Mouse (Mus musculus): ENCODE results near the gene Neurl4. TPM values are rescaled to one million over a fixed set of nuclear protein-coding genes. Genes with fewer than 3 reads are reported as not detected.
"Not testable (repeated sequence)": the region's sequence is repeated elsewhere in the genome, so short reads cannot be mapped to it uniquely, and the experiment has no call there.

The Neurl4 gene
- total RNA-seq, 2 experiments from 2014 or later: 42.5 to 47.5 TPM

DNA sequence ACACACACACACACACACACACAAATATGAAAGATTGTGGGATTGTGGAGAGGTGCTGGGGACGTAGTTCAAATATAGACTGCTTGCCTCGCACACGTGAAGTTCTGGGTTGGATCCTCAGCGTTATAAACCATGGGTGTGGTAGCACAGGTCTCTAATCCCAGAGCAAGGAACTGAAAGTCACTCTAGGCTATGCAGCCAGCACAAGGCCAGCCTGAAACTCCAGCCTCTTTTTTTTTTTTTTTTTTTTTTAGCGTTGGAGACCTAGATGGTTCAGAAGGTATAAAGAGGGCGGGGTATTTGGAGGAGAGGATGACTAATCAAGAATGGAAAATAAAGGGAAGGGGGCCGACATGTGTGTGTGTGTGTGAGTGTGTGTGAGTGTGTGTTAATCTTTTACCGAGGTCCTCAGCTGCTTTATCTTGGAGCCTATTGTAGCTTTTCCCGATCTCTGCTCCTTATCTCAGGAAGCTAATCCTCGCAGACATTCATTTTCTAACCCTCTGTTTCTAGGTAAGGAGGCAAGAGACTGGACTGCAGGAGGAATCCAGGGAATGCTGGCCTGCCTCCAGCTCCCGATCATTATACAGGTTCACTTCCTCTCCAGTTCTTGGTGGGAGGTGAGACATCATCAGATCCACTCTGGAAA lies 52.5 kb downstream of the Neurl4 start:
- DNase-seq: no peak

DNA sequence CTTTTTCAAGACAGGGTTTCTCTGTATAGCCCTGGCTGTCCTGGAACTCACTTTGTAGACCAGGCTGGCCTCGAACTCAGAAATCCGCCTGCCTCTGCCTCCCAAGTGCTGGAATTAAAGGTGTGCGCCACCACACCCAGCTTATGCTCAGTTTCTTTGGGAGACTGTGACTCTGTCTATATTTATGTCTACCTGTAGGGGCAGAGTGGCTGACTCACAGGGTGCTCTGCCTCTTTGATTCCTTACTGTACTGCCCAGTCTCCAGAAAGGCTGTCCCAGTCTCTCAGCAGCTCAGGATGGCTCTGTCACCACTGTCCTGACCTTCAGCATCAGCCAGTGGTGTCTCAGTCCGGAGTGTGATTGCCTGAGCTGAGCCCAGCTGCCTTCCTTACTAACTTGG lies 54.7 kb downstream of the Neurl4 start:
- DNase-seq: not testable (repeated sequence)

DNA sequence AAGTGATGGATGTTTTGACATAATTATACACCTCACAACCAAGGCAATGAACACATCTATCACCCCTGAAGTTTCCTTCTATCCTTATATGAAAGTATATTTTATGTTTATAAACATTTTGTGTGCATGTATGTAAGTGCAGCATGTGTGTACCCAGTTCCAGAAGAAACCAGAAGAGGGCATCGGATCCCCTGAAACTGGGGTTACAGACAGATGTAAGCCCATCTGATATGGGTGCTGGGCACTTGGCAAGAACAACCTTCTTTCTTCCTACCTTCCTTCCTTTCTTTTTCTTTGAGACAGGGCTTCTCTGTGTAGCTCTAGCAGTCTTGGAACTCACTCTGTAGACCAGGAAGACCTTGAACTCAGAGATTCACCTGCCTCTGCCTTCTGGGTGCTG lies 55.3 kb downstream of the Neurl4 start:
- DNase-seq: no peak

DNA sequence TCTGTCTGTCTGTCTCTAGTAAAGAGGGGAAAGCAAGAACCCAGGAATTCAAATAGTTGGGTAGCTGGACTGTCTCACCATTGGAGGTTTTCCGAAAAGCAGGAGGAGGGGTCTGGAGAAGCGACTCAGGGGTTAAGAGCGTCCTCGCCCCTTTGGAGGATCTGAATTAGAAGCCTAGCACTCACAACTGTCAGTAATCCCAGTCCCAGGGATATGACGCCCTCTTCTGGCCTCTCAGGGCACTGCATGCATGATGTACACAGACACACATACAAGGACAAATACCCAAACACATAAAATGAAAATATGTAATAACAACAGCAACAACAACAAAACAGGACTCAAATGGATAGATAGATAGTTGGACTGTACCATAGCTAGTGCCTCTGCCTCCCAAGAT lies 59.7 kb downstream of the Neurl4 start:
- DNase-seq: no peak

DNA sequence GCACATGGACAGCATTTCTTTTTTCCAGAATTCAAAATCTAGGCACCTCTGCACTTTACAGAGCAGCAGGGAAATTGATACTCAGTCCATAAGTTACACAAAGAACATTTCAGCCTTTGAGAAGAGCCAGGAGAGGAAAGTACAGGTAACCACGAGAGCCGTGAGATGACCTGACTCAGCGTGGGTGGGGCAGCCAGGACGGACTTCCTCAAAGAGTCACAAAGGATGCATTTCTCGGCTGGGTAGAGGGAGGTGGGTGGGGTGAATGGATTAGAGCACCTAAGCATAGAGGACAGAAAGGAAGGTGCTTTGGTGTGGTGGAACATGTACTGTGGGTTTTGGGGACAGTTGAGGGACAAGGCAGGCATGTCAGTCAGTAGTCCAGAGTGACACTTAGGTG lies 61.0 kb downstream of the Neurl4 start:
- no peak for DNase-seq

Small RNA genes within 50 kb of the gene (microRNA-seq; reads per million reads assigned to microRNA genes)
- not detected for gene Mir6924

Other genes with a start within 250 kb of the Neurl4 start
- gene Sox15, start 245.8 kb upstream of the Neurl4 start, total RNA-seq (2021): not detected
- 100 to 1,000 TPM in 1 of 2 experiments, 10 to 100 TPM in 1; 91.4 to 126 TPM for gene Mpdu1, start 238.4 kb upstream of the Neurl4 start, total RNA-seq (2021)
- gene Cd68, start 234.9 kb upstream of the Neurl4 start, total RNA-seq (2021): 10 to 100 TPM; 20.1 to 28.6 TPM
- gene Eif4a1, start 228.6 kb upstream of the Neurl4 start, total RNA-seq (2021): 100 to 1,000 TPM; 678 to 712 TPM
- 10 to 100 TPM; 70.6 to 80.4 TPM for gene Senp3, start 219.0 kb upstream of the Neurl4 start, total RNA-seq (2021)
- gene Tnfsf13, start 215.3 kb upstream of the Neurl4 start, total RNA-seq (2021): 1 to 10 TPM; 1.7 to 2.5 TPM
- gene Tnfsf12, start 205.2 kb upstream of the Neurl4 start, total RNA-seq (2021): 10 to 100 TPM; 21.5 to 22.9 TPM
- 1 to 10 TPM; 4.0 to 4.9 TPM for gene Tnfsfm13, start 205.0 kb upstream of the Neurl4 start, total RNA-seq (2021)
- gene Polr2a, start 142.4 kb upstream of the Neurl4 start, total RNA-seq (2021): 10 to 100 TPM; 86.4 to 90.3 TPM
- gene Slc35g3, start 139.1 kb upstream of the Neurl4 start, total RNA-seq (2021): not detected
- 10 to 100 TPM; 57.7 to 63.8 TPM for gene Zbtb4, start 135.2 kb upstream of the Neurl4 start, total RNA-seq (2021)
- gene Chrnb1, start 105.1 kb upstream of the Neurl4 start, total RNA-seq (2021): 1 to 10 TPM; 1.1 to 1.8 TPM
- gene Fgf11, start 99.2 kb upstream of the Neurl4 start, total RNA-seq (2021): 1 to 10 TPM; 3.9 to 8.6 TPM
- gene Tmem102, start 95.4 kb upstream of the Neurl4 start, total RNA-seq (2021): under 1 TPM; 0.17 to 0.26 TPM
- not detected for gene Gm39566, start 85.8 kb upstream of the Neurl4 start, total RNA-seq (2021)
- gene Spem2, start 82.6 kb upstream of the Neurl4 start, total RNA-seq (2021): not detected
- not detected for gene Spem1, start 78.9 kb upstream of the Neurl4 start, total RNA-seq (2021)
- gene Nlgn2, start 63.3 kb upstream of the Neurl4 start, total RNA-seq (2021): 10 to 100 TPM; 14.4 to 22.3 TPM
- 100 to 1,000 TPM; 144 to 166 TPM for gene Tmem256, start 62.6 kb upstream of the Neurl4 start, total RNA-seq (2021)
- 10 to 100 TPM; 49.3 to 50.4 TPM for gene Plscr3, start 54.7 kb upstream of the Neurl4 start, total RNA-seq (2021)
- gene Tnk1, start 42.3 kb upstream of the Neurl4 start, total RNA-seq (2021): not detected
- gene Tmem95, start 23.1 kb upstream of the Neurl4 start, total RNA-seq (2021): not detected
- gene Kctd11, start 19.7 kb upstream of the Neurl4 start, total RNA-seq (2021): 1 to 10 TPM; 4.2 to 5.4 TPM
- under 1 TPM; 0.23 to 0.89 TPM for gene Acap1, start 5.5 kb upstream of the Neurl4 start, total RNA-seq (2021)
- gene 2810408A11Rik, start 85 bp upstream of the Neurl4 start, total RNA-seq (2021): 1 to 10 TPM in 1 of 2 experiments, under 1 TPM in 1; 0.46 to 1.4 TPM
- gene Gps2, start 12.8 kb downstream of the Neurl4 start, total RNA-seq (2021): 10 to 100 TPM; 47.1 to 47.6 TPM
- 100 to 1,000 TPM; 619 to 640 TPM for gene Eif5a, start 20.9 kb downstream of the Neurl4 start, total RNA-seq (2021)
- gene Ybx2, start 34.7 kb downstream of the Neurl4 start, total RNA-seq (2021): 10 to 100 TPM; 11.5 to 11.8 TPM
- 10 to 100 TPM; 60.2 to 90.0 TPM for gene Slc2a4, start 47.1 kb downstream of the Neurl4 start, total RNA-seq (2021)
- 1 to 10 TPM in 1 of 2 experiments, not detected in 1; 1.2 TPM for gene Cldn7, start 63.7 kb downstream of the Neurl4 start, total RNA-seq (2021)
- 100 to 1,000 TPM; 112 to 132 TPM for gene Ctdnep1, start 80.1 kb downstream of the Neurl4 start, total RNA-seq (2021)
- 10 to 100 TPM; 66.4 to 80.3 TPM for gene Elp5, start 81.4 kb downstream of the Neurl4 start, total RNA-seq (2021)
- gene Gabarap, start 90.1 kb downstream of the Neurl4 start, total RNA-seq (2021): 100 to 1,000 TPM; 421 to 450 TPM
- 10 to 100 TPM; 54.6 to 57.1 TPM for gene Phf23, start 94.7 kb downstream of the Neurl4 start, total RNA-seq (2021)
- gene Dvl2, start 99.5 kb downstream of the Neurl4 start, total RNA-seq (2021): 10 to 100 TPM; 15.6 to 17.4 TPM
- 100 to 1,000 TPM; 543 to 557 TPM for gene Acadvl, start 114.3 kb downstream of the Neurl4 start, total RNA-seq (2021)
- gene Dlg4, start 115.9 kb downstream of the Neurl4 start, total RNA-seq (2021): 10 to 100 TPM; 27.4 to 40.4 TPM
- gene Asgr1, start 153.0 kb downstream of the Neurl4 start, total RNA-seq (2021): under 1 TPM in 1 of 2 experiments, not detected in 1; 0.33 TPM
- 1 to 10 TPM in 1 of 2 experiments, under 1 TPM in 1; 0.60 to 2.1 TPM for gene Asgr2, start 191.6 kb downstream of the Neurl4 start, total RNA-seq (2021)
- gene Mgl2, start 229.3 kb downstream of the Neurl4 start, total RNA-seq (2021): 1 to 10 TPM; 2.7 to 3.4 TPM